Mouse (Mus musculus): ENCODE measurements around the gene Ski. TPM values are rescaled to one million over a fixed set of nuclear protein-coding genes. Genes with fewer than 3 reads are reported as not detected.

Ski gene
- polyA plus RNA-seq, 1 experiment from 2014 or later: 24.4 TPM

DNA sequence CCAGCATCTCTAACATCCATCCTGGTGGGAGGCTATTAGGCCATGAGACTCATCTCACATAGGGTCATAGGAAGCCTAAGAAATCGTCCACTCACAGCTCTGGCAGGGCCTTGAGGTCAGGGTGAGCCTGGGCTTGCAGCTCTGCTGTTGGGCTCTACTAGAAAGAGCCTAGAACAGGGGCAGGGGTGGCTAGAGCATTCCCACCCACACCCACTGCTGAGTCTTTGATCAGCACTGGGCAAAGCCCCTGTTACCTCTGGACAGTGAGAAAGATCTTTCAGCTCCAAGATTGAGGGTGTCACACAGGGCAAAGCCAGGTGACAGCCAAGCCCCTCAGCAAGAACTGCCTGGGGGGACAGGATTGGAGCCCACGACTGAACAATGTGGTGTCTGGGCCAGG lies 79.0 kb downstream of the Ski start:
- Histone ChIP-seq H3K9ac (ENCODE audit: low read length) (peak overlapping the region; percentile 39; the same call in 1 of the 2 replicates), H3K27ac (ENCODE audit: low read depth) (peak overlapping the region; percentile 98), H3K36me3 (ENCODE audit: control insufficient read depth, insufficient read depth, low read length) (no peaks in the 10 kb centered on the region), H3K4me2 (ENCODE audit: low read length) (no peak overlapping the region), H3K4me3 (ENCODE audit: low read depth, low read length) (no peak overlapping the region), H3K27me3 (replicated peaks; ENCODE audit: control insufficient read depth, insufficient read depth, low read length) (no peaks in the 10 kb centered on the region), H3K4me1 (replicated peaks; ENCODE audit: control insufficient read depth, insufficient read depth, low read length) (peaks cover 29% of the 10 kb centered on the region), H3K9me3 (ENCODE audit: control insufficient read depth, low read length) (no peaks in the 10 kb centered on the region)
- ATAC-seq (replicated peaks; ENCODE audit: low FRiP score, low TSS enrichment, low read depth) (no peak), DNase-seq (ENCODE audit: low spot score) (no peak)
- WGBS: 52% methylated on average over 2 of the region's 2 CpGs

DNA sequence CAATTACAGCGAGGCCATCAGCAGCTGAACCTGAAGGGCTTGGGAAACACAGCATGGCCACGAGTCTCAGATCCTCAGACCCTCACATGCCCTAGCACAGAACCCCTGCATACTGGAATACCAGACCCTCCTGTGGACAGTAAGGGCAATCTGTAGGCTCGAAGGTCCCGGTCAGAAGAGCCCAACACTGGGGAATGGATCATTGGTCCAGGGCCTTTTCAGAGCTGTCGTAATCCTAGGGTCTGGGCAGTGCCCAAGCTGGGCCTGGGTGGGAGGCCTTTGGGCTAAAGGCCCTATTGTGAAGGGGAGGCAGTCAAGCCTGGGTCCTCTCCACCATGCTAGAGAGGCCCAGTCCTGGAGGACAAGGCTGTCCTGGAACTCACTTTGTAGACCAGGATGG lies 79.6 kb downstream of the Ski start:
- Histone ChIP-seq H3K27ac (ENCODE audit: low read depth) (peak overlapping the region; percentile 98; the same call in 1 of the 2 replicates), H3K4me3 (ENCODE audit: low read depth, low read length) (no peak overlapping the region), H3K36me3 (ENCODE audit: control insufficient read depth, insufficient read depth, low read length) (no peaks in the 10 kb centered on the region), H3K9ac (ENCODE audit: low read length) (no peak overlapping the region), H3K9me3 (ENCODE audit: control insufficient read depth, low read length) (no peaks in the 10 kb centered on the region), H3K27me3 (replicated peaks; ENCODE audit: control insufficient read depth, insufficient read depth, low read length) (no peaks in the 10 kb centered on the region), H3K4me1 (replicated peaks; ENCODE audit: control insufficient read depth, insufficient read depth, low read length) (peaks cover 29% of the 10 kb centered on the region), H3K4me2 (ENCODE audit: low read length) (no peak overlapping the region)
- 97% methylated on average over 5 of the region's 5 CpGs for WGBS
- ATAC-seq (replicated peaks; ENCODE audit: low FRiP score, low TSS enrichment, low read depth) (no peak), DNase-seq (ENCODE audit: low spot score) (no peak)

DNA sequence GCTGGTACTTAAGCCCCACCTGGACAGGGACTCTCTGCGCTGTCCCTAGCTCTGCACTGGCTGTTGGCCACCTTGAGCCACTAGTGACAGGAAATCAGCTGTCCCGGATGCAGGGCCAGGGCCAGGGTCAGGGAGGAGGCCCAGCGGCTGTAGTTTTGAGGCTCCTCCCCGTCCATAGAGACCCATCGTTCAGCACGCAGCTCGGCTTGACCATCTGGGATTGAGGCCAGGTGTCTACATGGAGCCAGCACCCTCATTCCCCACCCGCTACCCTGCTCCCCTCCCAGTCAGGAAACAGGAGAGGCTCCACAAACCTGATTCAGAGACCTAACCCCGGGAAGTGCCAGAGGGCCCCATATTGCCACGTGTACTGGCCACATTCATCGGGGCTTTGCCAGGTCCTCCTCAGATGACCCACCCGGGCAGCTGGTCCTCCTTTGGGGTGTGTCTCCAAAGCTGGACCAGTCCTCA lies 81.6 kb downstream of the Ski start:
- no peak for ATAC-seq (replicated peaks; ENCODE audit: low FRiP score, low TSS enrichment, low read depth)
- Histone ChIP-seq H3K9me3 (ENCODE audit: control insufficient read depth, low read length) (no peaks in the 10 kb centered on the region), H3K9ac (ENCODE audit: low read length) (no peak overlapping the region), H3K27ac (ENCODE audit: low read depth) (no peak overlapping the region), H3K27me3 (replicated peaks; ENCODE audit: control insufficient read depth, insufficient read depth, low read length) (no peaks in the 10 kb centered on the region), H3K4me1 (replicated peaks; ENCODE audit: control insufficient read depth, insufficient read depth, low read length) (peaks cover 30% of the 10 kb centered on the region), H3K36me3 (ENCODE audit: control insufficient read depth, insufficient read depth, low read length) (no peaks in the 10 kb centered on the region), H3K4me2 (ENCODE audit: low read length) (no peak overlapping the region), H3K4me3 (ENCODE audit: low read depth, low read length) (no peak overlapping the region)
- DNase-seq (ENCODE audit: low spot score): no peak
- WGBS: 42% methylated on average over 12 of the region's 12 CpGs

DNA sequence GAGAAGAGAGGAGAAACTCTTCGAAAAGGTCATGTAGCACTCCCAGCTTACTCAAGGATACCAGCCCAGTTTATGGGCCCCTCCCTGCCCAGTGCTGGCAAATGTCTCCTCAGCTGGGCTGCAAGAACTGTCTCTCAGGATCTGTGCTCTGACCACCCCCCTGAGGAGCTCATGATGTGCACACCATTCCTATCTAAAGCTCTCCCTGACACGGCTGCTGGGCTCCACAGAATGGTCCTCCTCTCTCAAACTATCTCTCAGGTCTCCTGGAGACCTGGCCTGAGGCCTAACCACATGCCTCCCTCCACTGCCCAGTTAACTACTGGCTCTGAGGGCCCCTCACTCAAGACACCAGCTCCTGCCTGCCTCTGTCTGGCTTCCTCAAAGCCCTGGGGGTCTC lies 82.2 kb downstream of the Ski start:
- H3K4me3 ChIP-seq (ENCODE audit: low read depth, low read length): no peak overlapping the region
- no peak overlapping the region for H3K9ac ChIP-seq (ENCODE audit: low read length)
- 51% methylated on average over 2 of the region's 2 CpGs for WGBS
- no peak for ATAC-seq (replicated peaks; ENCODE audit: low FRiP score, low TSS enrichment, low read depth)
- no peaks in the 10 kb centered on the region for H3K27me3 ChIP-seq (replicated peaks; ENCODE audit: control insufficient read depth, insufficient read depth, low read length)
- H3K36me3 ChIP-seq (ENCODE audit: control insufficient read depth, insufficient read depth, low read length): no peaks in the 10 kb centered on the region
- no peak overlapping the region for H3K27ac ChIP-seq (ENCODE audit: low read depth)
- no peak for DNase-seq (ENCODE audit: low spot score)
- no peak overlapping the region for H3K4me2 ChIP-seq (ENCODE audit: low read length)
- no peaks in the 10 kb centered on the region for H3K9me3 ChIP-seq (ENCODE audit: control insufficient read depth, low read length)
- H3K4me1 ChIP-seq (replicated peaks; ENCODE audit: control insufficient read depth, insufficient read depth, low read length): peaks cover 25% of the 10 kb centered on the region

DNA sequence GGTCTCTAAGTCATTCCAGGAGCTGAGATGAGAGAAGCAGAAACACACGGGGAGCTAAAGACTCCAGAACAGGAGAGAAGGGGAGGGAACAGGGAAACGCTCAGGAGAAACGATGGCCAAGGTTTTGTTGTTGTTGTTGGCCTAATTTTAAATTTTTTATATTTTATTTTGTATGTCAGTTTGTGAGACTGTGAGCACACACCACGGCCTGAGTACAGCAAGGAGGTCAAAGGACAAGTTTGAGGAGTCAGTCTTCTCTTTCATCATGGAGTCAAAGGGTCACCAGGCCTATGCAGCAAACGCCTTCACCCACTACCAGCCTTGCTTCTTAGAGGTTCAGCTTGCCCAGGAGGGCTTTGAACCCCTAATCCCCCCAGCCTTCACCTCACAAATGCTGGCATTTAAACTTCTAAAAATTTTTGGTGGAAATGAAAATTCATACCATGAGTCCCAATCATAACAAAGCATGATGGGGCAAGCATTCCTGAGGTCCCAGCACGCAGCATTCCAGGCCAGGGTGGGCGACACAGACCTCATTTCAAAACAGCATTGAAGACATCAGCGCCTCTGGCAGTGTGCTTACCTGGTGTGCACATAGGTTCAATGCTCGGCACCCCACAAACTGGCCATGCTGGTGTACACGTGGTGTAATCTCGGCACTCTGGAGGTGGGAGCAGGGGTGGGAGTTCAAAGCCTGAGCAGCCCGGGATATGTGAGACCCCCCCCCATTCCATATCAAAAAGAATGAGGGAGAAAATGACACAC lies 82.9 kb downstream of the Ski start:
- Histone ChIP-seq H3K27me3 (replicated peaks; ENCODE audit: control insufficient read depth, insufficient read depth, low read length) (no peaks in the 10 kb centered on the region), H3K9ac (ENCODE audit: low read length) (no peak overlapping the region), H3K27ac (ENCODE audit: low read depth) (no peak overlapping the region), H3K9me3 (ENCODE audit: control insufficient read depth, low read length) (no peaks in the 10 kb centered on the region), H3K4me3 (ENCODE audit: low read depth, low read length) (no peak overlapping the region), H3K36me3 (ENCODE audit: control insufficient read depth, insufficient read depth, low read length) (no peaks in the 10 kb centered on the region), H3K4me2 (ENCODE audit: low read length) (no peak overlapping the region), H3K4me1 (replicated peaks; ENCODE audit: control insufficient read depth, insufficient read depth, low read length) (peaks cover 18% of the 10 kb centered on the region)
- no peak for DNase-seq (ENCODE audit: low spot score)
- 71% methylated on average over 12 of the region's 12 CpGs for WGBS
- ATAC-seq (replicated peaks; ENCODE audit: low FRiP score, low TSS enrichment, low read depth): no peak

DNA sequence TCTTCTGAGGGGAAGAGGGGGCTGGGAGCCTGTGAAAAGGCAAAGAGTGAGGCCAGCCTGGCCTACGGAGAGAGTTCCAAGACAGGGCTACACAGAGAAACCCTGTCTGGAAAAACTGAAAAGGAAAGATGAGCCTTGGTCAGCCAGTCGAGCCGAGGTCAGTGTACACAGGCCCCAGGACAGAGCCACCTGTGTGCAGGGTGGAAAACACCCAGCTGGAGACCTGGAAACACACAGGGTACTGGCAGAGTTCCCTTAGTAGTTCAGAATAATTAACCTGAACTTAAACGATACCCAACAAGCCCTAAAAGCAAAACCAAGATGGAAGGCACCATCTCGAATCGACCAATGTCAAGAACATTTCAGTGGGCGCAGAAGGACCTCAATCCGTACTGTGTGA lies 83.9 kb downstream of the Ski start:
- 81% methylated on average over 8 of the region's 8 CpGs for WGBS
- ATAC-seq (replicated peaks; ENCODE audit: low FRiP score, low TSS enrichment, low read depth) (no peak), DNase-seq (ENCODE audit: low spot score) (no peak)
- H3K27ac ChIP-seq (ENCODE audit: low read depth): no peak overlapping the region
- no peak overlapping the region for H3K4me3 ChIP-seq (ENCODE audit: low read depth, low read length)
- H3K4me1 ChIP-seq (replicated peaks; ENCODE audit: control insufficient read depth, insufficient read depth, low read length): peaks cover 18% of the 10 kb centered on the region
- no peak overlapping the region for H3K4me2 ChIP-seq (ENCODE audit: low read length)
- no peaks in the 10 kb centered on the region for H3K27me3 ChIP-seq (replicated peaks; ENCODE audit: control insufficient read depth, insufficient read depth, low read length)
- H3K9me3 ChIP-seq (ENCODE audit: control insufficient read depth, low read length): no peaks in the 10 kb centered on the region
- H3K9ac ChIP-seq (ENCODE audit: low read length): no peak overlapping the region
- no peaks in the 10 kb centered on the region for H3K36me3 ChIP-seq (ENCODE audit: control insufficient read depth, insufficient read depth, low read length)

DNA sequence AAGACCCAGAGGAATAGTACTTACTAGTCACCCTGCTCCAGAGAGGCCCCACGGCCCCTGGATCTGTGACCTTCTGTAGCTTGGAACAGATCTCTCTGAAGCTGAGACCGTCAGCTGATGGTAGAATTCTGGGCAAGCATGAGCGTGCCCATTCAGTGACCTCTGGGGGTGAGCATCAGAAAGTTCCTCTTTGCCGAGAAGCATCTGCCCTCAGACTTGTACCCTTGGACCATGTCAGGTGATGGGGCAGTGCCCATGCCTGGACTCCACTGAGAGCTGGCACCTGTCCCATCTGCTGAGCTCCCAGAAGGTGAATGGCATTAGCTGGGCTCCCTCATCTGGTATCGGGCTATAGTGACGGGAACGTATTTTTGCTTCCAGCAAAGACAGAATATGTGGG lies 84.5 kb downstream of the Ski start:
- Histone ChIP-seq H3K36me3 (ENCODE audit: control insufficient read depth, insufficient read depth, low read length) (no peaks in the 10 kb centered on the region), H3K27ac (ENCODE audit: low read depth) (no peak overlapping the region), H3K4me2 (ENCODE audit: low read length) (no peak overlapping the region), H3K27me3 (replicated peaks; ENCODE audit: control insufficient read depth, insufficient read depth, low read length) (no peaks in the 10 kb centered on the region), H3K4me3 (ENCODE audit: low read depth, low read length) (no peak overlapping the region), H3K9me3 (ENCODE audit: control insufficient read depth, low read length) (no peaks in the 10 kb centered on the region), H3K9ac (ENCODE audit: low read length) (no peak overlapping the region), H3K4me1 (replicated peaks; ENCODE audit: control insufficient read depth, insufficient read depth, low read length) (peaks cover 21% of the 10 kb centered on the region)
- WGBS: 84% methylated on average over 7 of the region's 7 CpGs
- ATAC-seq (replicated peaks; ENCODE audit: low FRiP score, low TSS enrichment, low read depth) (no peak), DNase-seq (ENCODE audit: low spot score) (no peak)

DNA sequence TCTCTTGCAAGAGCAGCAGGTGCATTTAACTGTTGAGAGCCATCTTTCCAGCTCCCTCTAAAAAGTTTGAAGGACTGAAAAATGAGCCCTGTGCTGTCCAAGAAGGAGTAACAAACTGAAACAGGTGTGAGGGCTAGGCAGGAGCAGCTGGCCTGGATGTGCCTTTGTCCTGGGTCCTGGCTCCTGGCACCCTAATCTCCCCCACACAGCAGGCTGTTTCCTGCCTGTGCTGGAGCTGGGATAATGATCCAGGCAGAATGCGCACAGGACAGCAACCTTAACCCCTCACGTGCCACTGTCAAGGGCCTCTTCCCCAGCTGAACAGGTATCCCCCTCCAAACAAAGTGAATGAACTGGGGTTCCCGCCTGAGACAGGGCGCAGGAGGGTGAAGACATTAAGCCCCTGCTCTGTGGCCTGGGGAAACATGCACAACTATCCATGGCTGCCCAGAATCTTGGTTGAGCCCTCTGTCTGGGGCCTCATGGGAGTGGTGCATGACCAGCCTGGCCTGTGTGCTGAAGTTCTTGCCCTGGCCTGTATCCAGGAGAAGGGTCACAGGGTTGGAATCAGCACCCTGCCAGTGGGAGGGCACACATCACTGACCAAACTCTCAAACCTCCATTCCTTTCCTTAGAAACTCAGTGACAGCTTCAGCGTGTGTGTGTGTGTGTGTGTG lies 86.3 kb downstream of the Ski start:
- H3K27me3 ChIP-seq (replicated peaks; ENCODE audit: control insufficient read depth, insufficient read depth, low read length): no peaks in the 10 kb centered on the region
- no peak overlapping the region for H3K9ac ChIP-seq (ENCODE audit: low read length)
- WGBS: 61% methylated on average over 5 of the region's 5 CpGs
- H3K27ac ChIP-seq (ENCODE audit: low read depth): no peak overlapping the region
- no peak overlapping the region for H3K4me3 ChIP-seq (ENCODE audit: low read depth, low read length)
- no peaks in the 10 kb centered on the region for H3K36me3 ChIP-seq (ENCODE audit: control insufficient read depth, insufficient read depth, low read length)
- no peak overlapping the region for H3K4me2 ChIP-seq (ENCODE audit: low read length)
- peaks cover 23% of the 10 kb centered on the region for H3K4me1 ChIP-seq (replicated peaks; ENCODE audit: control insufficient read depth, insufficient read depth, low read length)
- no peaks in the 10 kb centered on the region for H3K9me3 ChIP-seq (ENCODE audit: control insufficient read depth, low read length)
- ATAC-seq (replicated peaks; ENCODE audit: low FRiP score, low TSS enrichment, low read depth): no peak
- no peak for DNase-seq (ENCODE audit: low spot score)

Measured in intestine, embryonic 14.5 days (tissue).